Mouse (Mus musculus): ENCODE measurements at regions not wholly inside any gene's neighbourhood (a gene's known extent, or its start where the extent isn't known, plus 50 kb on each side); places are given as distances from the start of the nearest gene placed in this dataset.
A peak's percentile ranks its signal among the peaks of the same experiment; 100 is the strongest.

GRCm38 (mm10) chrX:59751680-59752079 is 183.8 kb upstream of the Fgf13 start:
- no peak for ATAC-seq (ENCODE audit: poor library complexity, severe bottlenecking)

DNA sequence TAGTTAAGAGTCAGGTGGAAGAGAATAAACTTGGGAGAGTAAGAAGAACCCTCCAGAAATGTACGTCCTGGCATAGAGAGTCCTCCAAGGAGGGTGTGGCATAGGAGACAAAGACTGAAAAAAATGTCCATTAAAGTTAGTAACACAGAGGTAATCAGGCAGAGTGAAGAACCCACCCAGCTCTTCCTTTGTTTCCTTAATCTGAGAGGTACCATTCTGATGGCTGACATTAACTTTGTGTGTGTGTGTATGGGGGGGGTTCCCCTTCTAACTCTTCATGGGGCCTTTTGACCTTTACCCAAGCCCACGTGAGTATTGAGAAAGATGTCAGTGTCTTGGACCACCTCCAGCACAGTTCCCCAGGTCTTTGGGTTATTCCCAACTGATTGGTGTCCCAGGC is 135.9 kb upstream of the Fgf13 start:
- ATAC-seq (ENCODE audit: poor library complexity, severe bottlenecking), result no peak

GRCm38 (mm10) chrX:59701090-59701489 is 133.2 kb upstream of the Fgf13 start:
- peak; percentile 92 for ATAC-seq (ENCODE audit: poor library complexity, severe bottlenecking)

- peak; percentile 60 for ATAC-seq (ENCODE audit: poor library complexity, severe bottlenecking)
These were observed 131.9 kb upstream of the Fgf13 start for GRCm38 (mm10) chrX:59699766-59700165.

DNA sequence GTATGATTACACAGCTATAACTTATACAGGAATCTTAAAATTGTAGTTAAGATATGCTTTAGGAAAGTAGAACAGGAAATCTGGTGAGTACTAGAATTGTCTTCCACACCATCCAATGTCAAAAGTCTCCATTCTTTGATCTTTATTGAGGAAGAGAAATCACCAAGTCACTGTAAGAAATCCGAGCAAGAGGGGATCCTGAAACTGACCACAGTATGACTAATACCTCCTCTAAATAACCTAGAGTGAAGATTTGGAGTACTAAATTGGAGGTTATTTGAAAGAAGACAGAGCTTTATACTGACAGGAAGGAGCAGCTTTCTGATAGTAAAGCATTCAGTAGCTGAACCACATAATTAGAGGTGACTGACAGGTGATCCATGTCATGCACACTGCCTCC is 125.2 kb upstream of the Fgf13 start:
- peak; percentile 98 for ATAC-seq (ENCODE audit: poor library complexity, severe bottlenecking)

DNA sequence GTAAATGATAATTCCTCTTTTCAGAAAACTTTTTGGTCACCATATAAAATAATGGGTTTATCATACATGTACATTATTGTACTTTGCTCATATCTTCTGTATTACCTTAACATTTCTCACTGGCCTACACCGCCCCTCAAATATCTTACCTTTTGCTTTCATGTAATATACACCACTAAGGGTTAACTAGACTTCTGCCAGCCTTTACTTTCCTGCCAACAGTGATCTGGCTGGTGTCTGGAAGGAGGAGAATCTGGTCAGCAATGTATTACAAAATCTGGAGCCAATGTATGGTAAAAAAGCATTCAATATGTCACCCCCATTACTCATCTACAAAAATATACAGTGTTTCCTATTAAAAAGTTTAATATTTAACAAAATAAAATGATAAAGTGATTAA is 122.6 kb upstream of the Fgf13 start:
- ATAC-seq (ENCODE audit: poor library complexity, severe bottlenecking), result no peak

DNA sequence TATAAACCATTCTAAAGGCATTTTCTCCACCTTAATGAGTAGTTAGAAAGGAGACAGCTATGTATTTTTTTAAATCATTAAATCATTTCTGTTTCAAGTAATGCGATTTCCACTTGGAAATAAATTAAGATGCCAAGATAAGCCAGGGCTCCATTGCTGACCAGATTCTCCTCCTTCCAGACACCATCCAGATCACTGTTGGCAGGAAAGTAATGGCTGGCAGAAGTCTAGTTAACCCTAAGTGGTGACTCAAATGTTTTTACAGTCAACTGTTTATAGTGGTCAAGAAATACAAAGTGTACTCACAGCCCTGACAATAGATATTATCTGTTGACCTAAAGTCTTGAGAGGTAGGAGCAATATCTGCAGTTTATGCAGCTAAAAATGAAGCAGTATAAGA is 121.7 kb upstream of the Fgf13 start:
- ATAC-seq (ENCODE audit: poor library complexity, severe bottlenecking), result no peak
